Mouse (Mus musculus): ENCODE measurements at regions not wholly inside any gene's neighbourhood (a gene's known extent, or its start where the extent isn't known, plus 50 kb on each side); places are given as distances from the start of the nearest gene placed in this dataset.

GRCm38 (mm10) chr3:148324911-148325621 is 665.3 kb downstream of the Adgrl2 start:
- DNase-seq, result no peak

- DNase-seq, result no peak
Observed at GRCm38 (mm10) chr3:148321894-148322293, 668.5 kb downstream of the Adgrl2 start.

GRCm38 (mm10) chr3:148316198-148316597 is 674.2 kb downstream of the Adgrl2 start:
- no peak for DNase-seq

GRCm38 (mm10) chr3:148315286-148315685 is 675.1 kb downstream of the Adgrl2 start:
- no peak for DNase-seq

GRCm38 (mm10) chr3:148295515-148295914 is 694.8 kb downstream of the Adgrl2 start:
- DNase-seq, result no peak

GRCm38 (mm10) chr3:148278978-148279377 is 711.4 kb downstream of the Adgrl2 start:
- no peak for DNase-seq

GRCm38 (mm10) chr3:148272159-148272848 is 718.1 kb downstream of the Adgrl2 start:
- DNase-seq, result no peak

- no peak for DNase-seq
Observed at GRCm38 (mm10) chr3:148268812-148269211, 721.5 kb downstream of the Adgrl2 start.

GRCm38 (mm10) chr3:148259211-148259610 is 731.1 kb downstream of the Adgrl2 start:
- DNase-seq, result no peak

- DNase-seq, result peak; percentile 1 to 40
Observed at GRCm38 (mm10) chr3:148248617-148249016, 741.7 kb downstream of the Adgrl2 start.

- no peak for DNase-seq
Observed at GRCm38 (mm10) chr3:148246786-148247185, 743.6 kb downstream of the Adgrl2 start.

GRCm38 (mm10) chr3:148238093-148238492 is 752.3 kb downstream of the Adgrl2 start:
- DNase-seq, result no peak

GRCm38 (mm10) chr3:148237555-148237954 is 752.8 kb downstream of the Adgrl2 start:
- no peak for DNase-seq

GRCm38 (mm10) chr3:148233616-148234015 is 756.7 kb downstream of the Adgrl2 start:
- no peak for DNase-seq

- DNase-seq, result no peak
Observed at GRCm38 (mm10) chr3:148229192-148229591, 761.2 kb downstream of the Adgrl2 start.

GRCm38 (mm10) chr3:148228002-148228707 is 762.2 kb downstream of the Adgrl2 start:
- DNase-seq, result peak in 1 of 2 experiments; percentile 1

- no peak for DNase-seq
Observed at GRCm38 (mm10) chr3:148220826-148221225, 769.5 kb downstream of the Adgrl2 start.

GRCm38 (mm10) chr3:148220024-148220590 is 770.2 kb downstream of the Adgrl2 start:
- DNase-seq, result no peak

GRCm38 (mm10) chr3:148202148-148202547 is 788.2 kb downstream of the Adgrl2 start:
- DNase-seq, result no peak

- no peak for DNase-seq
Observed at GRCm38 (mm10) chr3:148186704-148187103, 803.7 kb downstream of the Adgrl2 start.

GRCm38 (mm10) chr3:148167556-148167955 is 822.8 kb downstream of the Adgrl2 start:
- DNase-seq, result no peak

- no peak for DNase-seq
Observed at GRCm38 (mm10) chr3:148159059-148159458, 831.3 kb downstream of the Adgrl2 start.

GRCm38 (mm10) chr3:148158533-148158932 is 831.8 kb downstream of the Adgrl2 start:
- no peak for DNase-seq

Measured in kidney, postnatal 25 days (tissue).